Mouse (Mus musculus): ENCODE measurements around the gene Nrp1.

DNA sequence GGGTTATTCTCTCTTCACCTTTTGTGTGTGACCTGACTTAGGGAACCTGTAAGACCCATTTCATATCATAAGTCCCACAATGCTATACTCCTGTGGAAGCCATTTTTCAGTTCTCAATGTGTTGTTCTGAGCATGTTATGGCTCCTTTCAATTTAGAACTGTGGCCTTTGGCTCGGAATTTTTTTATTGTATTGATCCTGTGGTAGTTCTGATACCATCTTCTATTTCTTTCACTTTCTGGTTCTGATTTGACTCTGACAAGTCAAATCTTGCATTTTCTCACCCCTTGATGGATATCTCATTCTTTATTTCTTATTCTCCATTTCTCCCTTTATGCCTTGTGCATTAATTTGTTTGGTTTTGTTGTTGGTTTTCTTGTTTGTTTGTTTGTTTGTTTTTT lies 167.5 kb downstream of the Nrp1 start:
- TF ChIP-seq CTCF (IDR thresholded peaks at IDR 0.05; ENCODE audit: low read depth): no peak
- no peak for TF ChIP-seq EP300 (IDR thresholded peaks at IDR 0.05; ENCODE audit: low read depth)

All from liver, postnatal 0 days (tissue).